Mouse (Mus musculus): ENCODE measurements around the gene Gm49510.

- TF ChIP-seq CTCF (IDR thresholded peaks at IDR 0.05; ENCODE audit: control insufficient read depth, insufficient read depth, insufficient replicate concordance, low read depth, low read length) (no peak), POLR2A (IDR thresholded peaks at IDR 0.05; ENCODE audit: control insufficient read depth, low read depth, low read length) (no peak)
These were observed 37.8 kb downstream of the Gm49510 start for GRCm38 (mm10) chr15:78937311-78937710.

Data from testis, adult 2 months (tissue).